Mouse (Mus musculus) ES-E14 (cell line): Measurements from ENCODE around the gene Cdc42ep1.

Source experiments
- CHD2 ChIP-seq: IDR thresholded peaks from 2 replicates; pipeline ENCODE4 v1.6.1; 2014; ENCODE audit warnings: mild to moderate bottlenecking, low read depth, low read length, inconsistent platforms
- HCFC1 ChIP-seq: IDR thresholded peaks from 2 replicates; pipeline ENCODE4 v1.6.1; 2012; ENCODE audit warnings: low read length, inconsistent platforms, borderline replicate concordance; ENCODE audit not compliant: insufficient read depth
- MAFK ChIP-seq: IDR thresholded peaks from 2 replicates; pipeline ENCODE4 v1.6.1; 2014; ENCODE audit warnings: mild to moderate bottlenecking, low read depth, low read length, inconsistent platforms; ENCODE audit not compliant: insufficient read depth
- ZC3H11A ChIP-seq: IDR thresholded peaks from 2 replicates; pipeline ENCODE4 v1.6.1; 2012; ENCODE audit warnings: low read depth, mild to moderate bottlenecking, inconsistent platforms, low read length, borderline replicate concordance

- no peak for TF ChIP-seq CHD2
- TF ChIP-seq ZC3H11A: no peak
- TF ChIP-seq MAFK: no peak
- TF ChIP-seq HCFC1: no peak
Observed at GRCm38 (mm10) chr15:78877810-78878390, 35.5 kb downstream of the Cdc42ep1 start.
